Mouse (Mus musculus): Measurements from ENCODE around the gene Zfp950. TPM values are rescaled to one million over a fixed set of nuclear protein-coding genes. Genes with fewer than 3 reads are reported as not detected.
A peak's percentile ranks its signal among the peaks of the same experiment; 100 is the strongest.
"Not testable (repeated sequence)": the region's sequence is repeated elsewhere in the genome, so short reads cannot be mapped to it uniquely, and the experiment has no call there.

Gene Zfp950
- polyA plus RNA-seq (2014; fragmentation: Nextera tagmentation; extraction: Ambion mirVana): 43.1 and 43.5 TPM in 2 replicates

- peak within 1 kb of the TSS; percentile 73 for H3K9ac ChIP-seq (ENCODE audit: low read length)
- 1% methylated on average over 18 of the region's 18 CpGs for WGBS
- H3K36me3 ChIP-seq (ENCODE audit: control insufficient read depth, insufficient read depth, low read length): no peaks in the 10 kb centered on the region
- H3K27ac ChIP-seq (ENCODE audit: low read depth): 0 out of 2 replicates have a peak within 1 kb of the TSS, but pooled peaks have one; percentile 29
- H3K4me1 ChIP-seq (replicated peaks; ENCODE audit: control insufficient read depth, insufficient read depth, low read length): peaks cover 10% of the 10 kb centered on the region
- DNase-seq (ENCODE audit: low spot score) (peak; percentile 85), ATAC-seq (replicated peaks; ENCODE audit: low FRiP score, low TSS enrichment, low read depth) (peak; percentile 99)
- H3K4me3 ChIP-seq (ENCODE audit: low read depth, low read length): peak within 1 kb of the TSS; percentile 92
- H3K4me2 ChIP-seq (ENCODE audit: low read length): peak within 1 kb of the TSS; percentile 76
- H3K27me3 ChIP-seq (replicated peaks; ENCODE audit: control insufficient read depth, insufficient read depth, low read length): no peaks in the 10 kb centered on the region
- no peaks in the 10 kb centered on the region for H3K9me3 ChIP-seq (ENCODE audit: control insufficient read depth, low read length)
These were observed at the start of gene Zfp950 for GRCm38 (mm10) chr19:61140342-61141206. Gene Zfp950, minus strand, starts transcription at chr19:61140840.

GRCm38 (mm10) chr19:61183590-61183989 is 43.0 kb upstream of the Zfp950 start, which contains the start of gene Gm6020:
Gene Gm6020, plus strand, starts transcription at chr19:61183890.
- DNase-seq (ENCODE audit: low spot score); H3K9ac ChIP-seq (ENCODE audit: low read length); H3K4me1 ChIP-seq (replicated peaks; ENCODE audit: control insufficient read depth, insufficient read depth, low read length); ATAC-seq (replicated peaks; ENCODE audit: low FRiP score, low TSS enrichment, low read depth); H3K4me2 ChIP-seq (ENCODE audit: low read length); H3K9me3 ChIP-seq (ENCODE audit: control insufficient read depth, low read length); H3K36me3 ChIP-seq (ENCODE audit: control insufficient read depth, insufficient read depth, low read length); H3K27ac ChIP-seq (ENCODE audit: low read depth); H3K27me3 ChIP-seq (replicated peaks; ENCODE audit: control insufficient read depth, insufficient read depth, low read length); H3K4me3 ChIP-seq (ENCODE audit: low read depth, low read length): not testable (repeated sequence)
- WGBS: 83% methylated on average over 2 of the region's 2 CpGs

- ATAC-seq (replicated peaks; ENCODE audit: low FRiP score, low TSS enrichment, low read depth): no peak
- peak within 1 kb of the TSS; percentile 28 for H3K4me3 ChIP-seq (ENCODE audit: low read depth, low read length)
- no peaks in the 10 kb centered on the region for H3K4me1 ChIP-seq (replicated peaks; ENCODE audit: control insufficient read depth, insufficient read depth, low read length)
- H3K36me3 ChIP-seq (ENCODE audit: control insufficient read depth, insufficient read depth, low read length): no peaks in the 10 kb centered on the region
- no peak within 1 kb of the TSS for H3K9ac ChIP-seq (ENCODE audit: low read length)
- peak; percentile 61 for DNase-seq (ENCODE audit: low spot score)
- H3K4me2 ChIP-seq (ENCODE audit: low read length): peak within 1 kb of the TSS; percentile 48
- no peaks in the 10 kb centered on the region for H3K27me3 ChIP-seq (replicated peaks; ENCODE audit: control insufficient read depth, insufficient read depth, low read length)
- no peaks in the 10 kb centered on the region for H3K9me3 ChIP-seq (ENCODE audit: control insufficient read depth, low read length)
- no peak within 1 kb of the TSS for H3K27ac ChIP-seq (ENCODE audit: low read depth)
- WGBS: 30% methylated on average over 39 of the region's 39 CpGs
These were observed 35.2 kb upstream of the Zfp950 start, which contains the start of gene Gm7102 for GRCm38 (mm10) chr19:61175756-61176324. Gene Gm7102, minus strand, starts transcription at chr19:61176309.

DNA sequence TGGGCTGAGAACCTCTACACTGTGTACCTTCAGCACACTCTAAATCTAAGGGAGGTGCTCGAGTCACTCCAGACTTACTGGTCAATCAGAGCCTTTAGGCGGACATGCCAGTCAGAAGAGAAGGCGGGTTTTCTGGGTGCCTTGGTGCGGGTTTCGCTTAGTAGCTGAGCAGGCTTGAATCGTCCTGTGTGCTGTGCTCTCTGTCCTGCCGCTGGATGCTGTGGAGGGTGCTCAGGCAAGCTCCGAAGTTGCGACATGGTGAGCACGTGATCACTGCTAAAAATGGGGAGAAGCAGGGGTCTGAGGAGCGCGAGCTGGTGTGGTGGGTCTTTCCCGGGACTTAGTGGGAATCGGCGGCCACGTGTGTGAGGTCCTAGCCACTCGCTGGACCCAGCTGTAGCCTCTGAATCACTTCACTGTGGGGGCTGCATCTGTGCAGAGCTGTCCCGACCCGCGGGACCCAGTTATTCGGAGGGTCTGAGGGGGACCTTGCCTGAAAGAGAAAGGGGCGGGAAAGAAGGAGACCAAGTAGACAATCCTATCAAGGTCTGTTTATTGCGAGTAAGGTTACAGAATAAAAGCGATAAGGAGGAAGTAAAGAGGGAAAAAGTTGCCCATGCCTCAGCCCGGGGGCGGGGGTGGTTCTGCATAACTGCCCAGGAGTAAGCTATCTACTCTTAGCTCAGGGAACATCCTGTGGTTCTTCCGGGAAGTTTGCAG is 11.2 kb upstream of the Zfp950 start:
- H3K4me2 ChIP-seq (ENCODE audit: low read length): peak overlapping the region; percentile 71
- no peaks in the 10 kb centered on the region for H3K27me3 ChIP-seq (replicated peaks; ENCODE audit: control insufficient read depth, insufficient read depth, low read length)
- no peaks in the 10 kb centered on the region; the same call in 1 of the 2 replicates for H3K4me1 ChIP-seq (replicated peaks; ENCODE audit: control insufficient read depth, insufficient read depth, low read length)
- peak overlapping the region; percentile 51; the same call in 1 of the 2 replicates for H3K27ac ChIP-seq (ENCODE audit: low read depth)
- peak; percentile 79 for DNase-seq (ENCODE audit: low spot score)
- no peaks in the 10 kb centered on the region for H3K36me3 ChIP-seq (ENCODE audit: control insufficient read depth, insufficient read depth, low read length)
- peak overlapping the region; percentile 38 for H3K9ac ChIP-seq (ENCODE audit: low read length)
- WGBS: 6% methylated on average over 27 of the region's 27 CpGs
- H3K4me3 ChIP-seq (ENCODE audit: low read depth, low read length): peak overlapping the region; percentile 40
- H3K9me3 ChIP-seq (ENCODE audit: control insufficient read depth, low read length): no peaks in the 10 kb centered on the region
- ATAC-seq (replicated peaks; ENCODE audit: low FRiP score, low TSS enrichment, low read depth): peak; percentile 81; the same call in 1 of the 2 replicates

DNA sequence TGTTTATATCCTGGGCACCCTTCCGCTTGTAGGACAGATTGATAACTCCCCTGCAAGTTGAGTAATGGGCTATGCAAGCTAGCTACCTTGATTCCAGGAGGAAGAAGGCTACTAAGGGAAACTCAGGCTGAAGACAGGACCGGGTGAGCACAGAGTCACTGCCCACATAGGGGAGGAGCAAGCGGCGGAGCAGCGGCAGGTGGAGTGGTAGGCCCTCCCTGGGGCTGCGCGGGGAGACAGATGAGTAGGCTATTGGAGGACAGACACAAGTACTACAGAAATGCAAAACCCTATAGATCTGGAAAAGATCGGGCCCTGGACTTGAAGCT is 10.7 kb upstream of the Zfp950 start:
- Histone ChIP-seq H3K27ac (ENCODE audit: low read depth) (peak overlapping the region; percentile 51; the same call in 1 of the 2 replicates), H3K36me3 (ENCODE audit: control insufficient read depth, insufficient read depth, low read length) (no peaks in the 10 kb centered on the region), H3K4me3 (ENCODE audit: low read depth, low read length) (peak overlapping the region; percentile 40), H3K27me3 (replicated peaks; ENCODE audit: control insufficient read depth, insufficient read depth, low read length) (no peaks in the 10 kb centered on the region), H3K9ac (ENCODE audit: low read length) (peak overlapping the region; percentile 38), H3K9me3 (ENCODE audit: control insufficient read depth, low read length) (no peaks in the 10 kb centered on the region), H3K4me1 (replicated peaks; ENCODE audit: control insufficient read depth, insufficient read depth, low read length) (no peaks in the 10 kb centered on the region; the same call in 1 of the 2 replicates), H3K4me2 (ENCODE audit: low read length) (peak overlapping the region; percentile 71)
- DNase-seq (ENCODE audit: low spot score) (peak; percentile 79), ATAC-seq (replicated peaks; ENCODE audit: low FRiP score, low TSS enrichment, low read depth) (peak; percentile 87)
- WGBS: 4% methylated on average over 8 of the region's 8 CpGs

- Histone ChIP-seq H3K36me3 (ENCODE audit: control insufficient read depth, insufficient read depth, low read length) (no peaks in the 10 kb centered on the region), H3K4me1 (replicated peaks; ENCODE audit: control insufficient read depth, insufficient read depth, low read length) (peaks cover 10% of the 10 kb centered on the region), H3K27me3 (replicated peaks; ENCODE audit: control insufficient read depth, insufficient read depth, low read length) (no peaks in the 10 kb centered on the region), H3K4me3 (ENCODE audit: low read depth, low read length) (peak overlapping the region; percentile 92; the same call in 1 of the 2 replicates), H3K4me2 (ENCODE audit: low read length) (peak overlapping the region; percentile 76), H3K27ac (ENCODE audit: low read depth) (no peak overlapping the region), H3K9me3 (ENCODE audit: control insufficient read depth, low read length) (no peaks in the 10 kb centered on the region), H3K9ac (ENCODE audit: low read length) (peak overlapping the region; percentile 73)
- DNase-seq (ENCODE audit: low spot score) (no peak), ATAC-seq (replicated peaks; ENCODE audit: low FRiP score, low TSS enrichment, low read depth) (no peak)
- WGBS: 22% methylated on average over 4 of the region's 4 CpGs
These were observed 659 bp upstream of the Zfp950 start for GRCm38 (mm10) chr19:61141299-61141698.

GRCm38 (mm10) chr19:61138655-61139054 is 2.0 kb downstream of the Zfp950 start:
- Histone ChIP-seq H3K36me3 (ENCODE audit: control insufficient read depth, insufficient read depth, low read length) (no peaks in the 10 kb centered on the region), H3K4me1 (replicated peaks; ENCODE audit: control insufficient read depth, insufficient read depth, low read length) (peaks cover 10% of the 10 kb centered on the region), H3K27ac (ENCODE audit: low read depth) (no peak overlapping the region), H3K4me2 (ENCODE audit: low read length) (no peak overlapping the region), H3K9ac (ENCODE audit: low read length) (no peak overlapping the region), H3K4me3 (ENCODE audit: low read depth, low read length) (no peak overlapping the region), H3K9me3 (ENCODE audit: control insufficient read depth, low read length) (no peaks in the 10 kb centered on the region), H3K27me3 (replicated peaks; ENCODE audit: control insufficient read depth, insufficient read depth, low read length) (no peaks in the 10 kb centered on the region)
- ATAC-seq (replicated peaks; ENCODE audit: low FRiP score, low TSS enrichment, low read depth) (no peak), DNase-seq (ENCODE audit: low spot score) (no peak)

GRCm38 (mm10) chr19:61131096-61131495 is 9.5 kb downstream of the Zfp950 start:
- H3K9me3 ChIP-seq (ENCODE audit: control insufficient read depth, low read length): no peaks in the 10 kb centered on the region
- H3K36me3 ChIP-seq (ENCODE audit: control insufficient read depth, insufficient read depth, low read length): peaks cover 10% of the 10 kb centered on the region; the same call in 1 of the 2 replicates
- no peak for DNase-seq (ENCODE audit: low spot score)
- H3K4me1 ChIP-seq (replicated peaks; ENCODE audit: control insufficient read depth, insufficient read depth, low read length): no peaks in the 10 kb centered on the region
- 87% methylated on average over 10 of the region's 10 CpGs for WGBS
- no peak overlapping the region for H3K4me3 ChIP-seq (ENCODE audit: low read depth, low read length)
- no peak overlapping the region for H3K4me2 ChIP-seq (ENCODE audit: low read length)
- H3K9ac ChIP-seq (ENCODE audit: low read length): no peak overlapping the region
- H3K27me3 ChIP-seq (replicated peaks; ENCODE audit: control insufficient read depth, insufficient read depth, low read length): no peaks in the 10 kb centered on the region
- no peak for ATAC-seq (replicated peaks; ENCODE audit: low FRiP score, low TSS enrichment, low read depth)
- H3K27ac ChIP-seq (ENCODE audit: low read depth): no peak overlapping the region
